Mouse (Mus musculus) retina, postnatal 7 days (tissue): ENCODE data around the gene Cacna1g.

Experiments
- DNase-seq: peaks from one replicate; pipeline ENCODE4 v3.0.0-alpha.2; 2012; ENCODE audit warnings: low read depth, low spot score

The Cacna1g gene

GRCm38 (mm10) chr11:94473707-94474543, at the start of gene Cacna1g:
TSS of gene Cacna1g (minus strand) at chr11:94474198.
- peak; percentile 46 for DNase-seq

DNA sequence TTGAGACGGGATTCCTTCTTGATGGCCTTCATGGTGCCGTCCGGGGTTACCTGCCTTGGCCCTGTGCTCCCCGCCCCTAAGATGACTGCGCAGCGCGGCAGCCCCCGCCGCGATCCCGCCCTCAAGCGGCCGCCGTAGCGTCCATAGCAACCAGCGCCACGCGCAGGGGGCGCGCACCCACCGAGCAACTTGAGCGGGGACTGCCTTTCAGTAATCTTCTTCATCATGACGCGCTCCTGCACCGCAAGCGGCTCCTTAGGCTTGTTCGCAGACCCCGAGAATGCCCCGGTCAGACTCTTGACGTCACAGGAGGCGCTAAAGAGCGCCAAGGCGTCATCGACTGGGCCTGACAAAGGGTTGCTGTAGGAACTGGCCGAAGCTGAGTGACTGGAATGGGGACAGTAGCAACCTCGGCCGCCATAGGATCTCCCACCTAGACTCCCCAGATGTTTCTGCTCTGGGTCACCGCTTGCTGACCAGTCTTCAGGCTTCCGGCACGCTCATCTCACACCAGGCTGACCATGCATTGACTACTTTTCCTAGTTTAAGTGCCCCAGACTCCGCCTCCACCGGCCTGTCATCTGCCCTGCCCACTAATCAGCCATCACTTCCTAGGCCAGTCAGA, 47.3 kb upstream of the Cacna1g start, which contains the start of gene Mycbpap:
TSS of gene Mycbpap (minus strand) at position 524 of the 625 bp plus-strand sequence.
- DNase-seq, result peak; percentile 49

GRCm38 (mm10) chr11:94513452-94513851, 39.5 kb upstream of the Cacna1g start:
- no peak for DNase-seq

DNA sequence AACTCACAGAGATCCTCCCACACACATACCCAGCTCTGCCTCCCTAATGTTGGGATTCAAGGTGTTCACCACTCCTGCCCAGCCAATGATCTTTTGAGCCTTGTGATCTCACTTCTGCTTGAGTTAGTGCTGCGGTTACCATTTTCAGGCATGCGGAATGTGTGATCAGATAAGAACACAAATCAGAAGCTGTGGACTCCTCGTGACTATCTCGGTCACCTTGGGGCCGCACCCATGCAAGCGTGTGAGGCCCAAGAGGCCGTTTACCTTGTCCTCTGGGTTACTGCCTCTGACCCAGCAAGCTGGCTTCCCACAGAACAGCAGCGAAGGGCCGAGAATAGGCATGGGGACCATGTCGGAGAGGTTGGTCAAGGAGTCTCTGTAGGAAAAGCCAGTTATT, 35.0 kb upstream of the Cacna1g start:
- DNase-seq, result no peak

DNA sequence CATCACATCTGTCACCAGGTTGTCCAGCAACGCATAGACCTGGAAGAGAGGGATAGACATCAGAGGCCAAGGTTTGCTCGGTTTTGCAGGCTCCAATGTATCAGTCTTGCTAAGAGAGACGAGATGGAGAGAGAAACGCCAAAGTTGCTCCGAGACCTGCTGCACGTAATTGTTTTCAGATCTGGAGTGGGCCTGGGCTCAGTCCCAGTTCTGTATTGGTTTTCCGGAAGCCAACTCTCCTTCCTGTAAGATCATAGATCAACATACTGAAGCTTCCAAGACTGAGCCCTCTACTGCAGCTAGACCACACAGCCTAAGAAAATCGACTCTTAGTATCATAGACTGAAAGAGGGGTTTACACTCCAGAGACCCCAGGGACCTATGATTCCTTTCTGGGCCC, 27.5 kb upstream of the Cacna1g start:
- DNase-seq, result no peak

GRCm38 (mm10) chr11:94500362-94500761, 26.4 kb upstream of the Cacna1g start:
- DNase-seq, result no peak

DNA sequence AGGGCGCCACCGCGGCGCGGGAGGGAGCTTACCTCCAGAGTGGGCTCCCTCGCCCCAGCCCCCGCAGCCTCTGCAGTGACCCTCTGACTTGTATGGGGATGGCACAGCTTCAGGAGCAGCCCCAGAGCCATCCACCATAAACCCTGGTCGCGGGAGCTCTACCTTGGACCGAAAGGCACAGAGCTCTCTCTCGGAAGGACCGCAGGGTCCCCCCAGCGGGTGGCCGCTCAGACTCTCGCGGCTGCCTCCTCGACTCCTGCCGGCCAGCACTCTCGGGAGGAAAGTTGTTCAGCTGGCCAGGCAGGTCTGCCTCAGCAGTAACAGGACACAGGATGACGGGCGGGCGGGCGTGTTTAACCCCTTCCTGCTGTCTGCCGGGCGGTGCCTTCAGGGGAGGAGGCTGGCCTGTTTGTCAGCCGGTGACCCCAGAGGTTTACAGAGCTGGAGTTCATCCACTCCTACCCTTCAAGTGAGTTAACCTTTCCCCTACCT, 25.7 kb upstream of the Cacna1g start, which contains the start of gene Epn3:
TSS of gene Epn3 (minus strand) at position 314 of the 492 bp plus-strand sequence.
- no peak for DNase-seq

DNA sequence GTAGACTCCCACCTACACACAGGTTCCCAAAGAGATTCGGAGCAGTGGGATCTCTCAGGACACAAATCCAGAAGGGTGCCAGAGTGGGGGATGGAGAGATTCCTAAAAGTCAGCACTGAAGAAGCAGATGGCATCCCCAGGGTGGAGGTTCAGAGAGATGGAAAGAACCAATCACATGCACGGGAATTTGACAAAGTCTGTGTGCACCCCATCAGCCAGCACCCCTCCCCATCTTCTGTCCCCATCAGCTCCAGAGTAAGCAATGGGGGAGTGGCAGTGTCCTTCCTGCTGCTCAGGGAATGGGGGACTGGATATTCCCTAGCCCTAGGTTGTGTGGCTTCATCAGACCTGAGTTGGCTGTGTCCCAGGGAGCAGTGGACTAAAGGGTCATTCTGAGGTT, 25.0 kb upstream of the Cacna1g start:
- no peak for DNase-seq

DNA sequence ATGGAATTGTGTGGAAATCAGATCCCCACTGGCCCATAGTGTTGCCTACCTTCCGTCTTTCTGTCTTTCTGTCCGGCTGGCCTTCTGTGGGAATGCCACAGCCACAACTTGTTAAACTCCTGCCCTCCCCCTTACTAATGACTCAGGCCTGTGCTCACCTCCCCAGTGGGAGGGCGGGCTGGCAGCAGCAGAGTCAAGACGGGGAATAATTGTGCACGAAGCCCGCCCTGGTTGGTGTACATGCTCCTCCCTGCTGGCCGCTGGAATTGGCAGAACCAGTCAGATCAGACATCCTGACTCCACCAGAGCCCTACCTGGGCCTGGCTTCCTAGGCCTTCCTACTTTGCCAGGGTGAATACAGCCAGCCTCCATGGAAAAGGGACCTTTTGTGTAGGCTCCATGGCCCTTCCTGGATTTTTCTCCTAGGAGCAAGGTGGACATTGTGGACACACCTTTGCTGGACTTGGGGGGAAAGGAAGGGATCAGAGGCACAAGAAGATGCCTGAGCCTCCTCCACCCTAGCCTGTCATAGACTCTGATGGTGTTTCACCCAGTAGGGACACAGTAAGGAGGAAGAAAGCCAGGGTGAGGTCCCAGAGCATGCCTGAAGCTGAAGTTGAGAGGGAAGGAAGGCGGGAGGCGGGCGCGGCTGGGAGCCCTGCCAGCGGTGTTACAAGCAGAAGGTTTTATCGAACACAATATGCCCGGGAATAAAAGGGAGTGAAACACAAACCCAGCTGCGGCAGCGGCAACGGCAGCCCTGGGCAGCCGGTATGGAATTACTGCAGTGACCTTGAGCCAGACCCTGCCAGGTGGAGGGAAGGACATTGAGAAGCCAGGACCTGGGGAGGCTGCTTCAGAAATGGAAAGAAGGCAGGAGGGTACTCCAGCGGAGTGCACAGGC, 24.3 kb upstream of the Cacna1g start:
- DNase-seq, result no peak

DNA sequence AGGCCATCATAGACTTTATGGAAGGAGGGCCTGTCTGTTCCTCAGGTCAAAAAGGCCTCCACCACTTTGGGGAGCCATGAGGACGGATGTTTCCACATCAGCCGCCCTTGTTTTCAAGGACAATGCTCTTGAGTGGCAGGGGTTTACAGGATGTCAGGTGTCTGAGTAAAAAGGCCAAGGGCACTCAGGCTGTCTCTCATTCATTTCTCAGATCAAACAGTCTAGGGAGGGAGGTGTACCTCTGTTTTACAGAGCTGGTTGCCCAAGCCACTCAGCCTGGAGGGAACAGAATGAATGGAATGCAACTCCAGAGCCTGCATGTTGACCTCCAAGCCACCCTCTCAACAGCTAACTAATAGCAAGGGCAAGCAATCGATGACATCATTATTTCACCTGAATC, 21.4 kb upstream of the Cacna1g start:
- DNase-seq, result no peak

- no peak for DNase-seq
These were observed 17.7 kb upstream of the Cacna1g start for GRCm38 (mm10) chr11:94491749-94492099.

DNA sequence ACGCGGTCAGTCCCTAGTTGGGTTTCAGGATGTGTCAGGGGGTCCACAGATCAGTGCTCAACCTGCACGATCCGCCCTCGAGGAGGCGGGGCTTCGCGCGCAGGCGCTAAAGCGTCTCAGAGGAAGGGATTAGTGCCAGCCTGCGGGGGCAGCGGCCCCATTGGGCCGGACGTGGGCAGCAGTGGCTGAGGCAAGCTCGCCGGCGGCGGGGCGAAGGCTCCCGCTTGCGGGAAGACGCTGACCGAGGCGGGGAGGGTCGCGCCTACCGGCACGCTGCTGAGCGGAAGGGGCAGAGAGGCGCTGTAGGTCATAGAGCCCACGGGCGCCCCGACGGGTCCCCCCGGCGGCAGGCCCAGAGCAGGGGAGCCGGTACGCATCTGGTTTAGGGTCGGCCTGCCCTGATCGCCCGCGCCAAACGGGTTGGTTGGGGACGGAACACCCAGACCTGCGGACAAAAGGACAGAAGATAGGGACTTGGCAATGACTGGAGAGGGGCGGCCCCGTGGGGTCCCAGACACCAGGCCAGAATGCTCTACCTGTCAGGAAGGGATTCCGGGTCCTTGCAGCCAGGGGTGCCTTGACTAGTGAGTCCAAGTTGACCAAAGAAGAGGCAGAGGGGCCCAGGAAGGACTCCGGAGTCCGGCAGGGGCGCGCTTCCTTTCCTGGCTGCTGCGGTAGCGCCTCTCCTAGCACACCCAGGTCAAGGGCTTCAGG, 17.2 kb upstream of the Cacna1g start:
- peak; percentile 77 for DNase-seq

DNA sequence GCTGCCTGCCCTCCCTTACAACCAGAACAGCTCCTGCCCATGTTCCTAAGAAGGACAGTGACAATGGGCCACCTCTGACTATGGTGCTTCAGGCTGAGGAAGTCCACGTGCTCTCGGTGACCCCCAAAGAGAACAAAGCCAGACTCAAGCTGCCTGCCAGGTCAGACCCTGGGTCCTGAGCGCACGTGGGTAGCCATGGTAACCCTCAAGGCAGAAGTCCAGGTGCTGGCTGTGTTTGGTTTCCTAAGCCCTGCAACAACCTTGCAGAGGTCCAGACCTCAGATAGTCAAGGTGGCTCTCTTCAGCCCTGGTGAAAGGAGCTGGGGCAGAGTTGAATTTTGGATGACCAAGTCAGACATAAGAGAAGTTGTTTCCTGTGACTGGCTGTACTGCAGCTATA, 15.7 kb upstream of the Cacna1g start:
- DNase-seq, result no peak

DNA sequence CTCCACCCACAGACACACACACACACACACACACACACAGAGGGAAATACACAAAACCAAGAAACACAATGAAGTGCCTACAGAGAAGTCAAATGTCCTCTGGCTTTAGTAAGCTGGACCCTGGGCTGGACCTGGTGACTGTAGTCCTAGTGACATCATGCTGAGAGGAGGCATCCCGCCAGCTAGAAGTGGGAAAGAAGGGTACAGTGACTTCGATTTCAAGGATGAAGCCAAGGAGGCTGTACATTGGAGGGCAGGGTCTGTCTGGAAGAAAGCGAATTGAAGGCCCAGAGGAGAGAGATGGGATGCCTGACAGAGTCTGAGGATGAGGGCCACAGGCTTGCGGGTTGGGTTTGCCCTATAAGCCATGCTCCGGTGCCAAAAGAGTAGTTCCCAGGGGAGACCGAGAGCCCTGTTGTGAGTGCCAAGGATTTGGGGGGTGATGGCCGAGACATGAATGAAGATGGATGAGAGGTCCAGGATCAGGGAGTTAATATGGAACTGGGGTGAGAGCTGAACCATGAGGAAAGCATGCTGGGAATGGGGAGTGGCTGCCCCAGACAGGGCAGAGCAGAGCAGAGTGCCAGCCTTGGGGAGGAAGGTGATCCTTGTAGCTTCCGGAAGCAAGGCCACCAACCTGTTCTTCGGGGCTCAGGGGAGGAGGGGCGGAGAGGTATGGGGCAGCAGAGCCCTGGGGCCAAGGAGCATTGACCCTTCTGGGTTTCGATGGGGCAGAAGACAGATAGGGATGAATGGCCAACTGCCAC, 15.0 kb upstream of the Cacna1g start:
- DNase-seq, result no peak

DNA sequence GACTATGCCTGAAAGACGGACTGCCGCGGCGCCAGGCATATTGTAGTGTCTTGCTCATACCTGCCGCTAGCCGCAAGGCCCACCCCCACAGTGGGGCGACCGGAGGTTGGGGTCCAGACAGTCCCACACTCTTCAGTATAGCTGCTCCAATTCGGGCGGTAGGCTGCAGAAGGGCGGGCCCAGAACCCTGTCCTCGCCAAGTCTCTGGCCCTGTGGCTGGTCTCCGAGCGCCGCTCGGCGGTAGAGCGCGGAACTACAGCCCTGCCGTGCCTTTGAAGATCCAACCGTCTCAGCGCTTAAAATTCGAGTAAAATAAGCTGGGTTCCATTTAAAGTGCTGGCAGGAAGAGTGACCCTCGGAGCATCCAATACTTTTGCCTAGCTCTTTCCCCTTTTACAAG, 12.0 kb upstream of the Cacna1g start, which contains the start of gene Spata20:
TSS of gene Spata20 (minus strand) at position 179 of the 400 bp plus-strand sequence.
- peak; percentile 60 for DNase-seq

- no peak for DNase-seq
These were observed 11.2 kb upstream of the Cacna1g start for GRCm38 (mm10) chr11:94485223-94485622.

DNA sequence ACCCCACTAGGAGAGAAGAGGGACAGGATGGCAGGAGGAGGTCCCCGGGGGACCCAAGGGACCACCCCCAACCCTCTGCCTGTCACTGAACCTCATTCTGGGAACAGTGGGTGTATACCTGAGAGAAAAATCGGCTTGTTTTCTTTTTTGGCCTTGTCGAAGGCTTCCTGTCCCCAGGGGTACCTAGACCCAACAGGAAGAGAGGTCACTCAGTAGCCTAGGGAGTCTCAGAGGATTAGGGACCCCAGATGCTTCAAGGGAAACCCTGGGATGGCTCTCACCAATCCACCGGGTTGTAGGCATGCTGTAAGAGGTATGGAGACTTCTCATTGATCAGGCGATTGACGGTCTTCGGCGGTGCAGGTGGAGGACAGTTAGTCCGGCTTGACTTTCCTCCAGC, 10.6 kb upstream of the Cacna1g start:
- no peak for DNase-seq

GRCm38 (mm10) chr11:94483921-94484320, 9.9 kb upstream of the Cacna1g start:
- no peak for DNase-seq

DNA sequence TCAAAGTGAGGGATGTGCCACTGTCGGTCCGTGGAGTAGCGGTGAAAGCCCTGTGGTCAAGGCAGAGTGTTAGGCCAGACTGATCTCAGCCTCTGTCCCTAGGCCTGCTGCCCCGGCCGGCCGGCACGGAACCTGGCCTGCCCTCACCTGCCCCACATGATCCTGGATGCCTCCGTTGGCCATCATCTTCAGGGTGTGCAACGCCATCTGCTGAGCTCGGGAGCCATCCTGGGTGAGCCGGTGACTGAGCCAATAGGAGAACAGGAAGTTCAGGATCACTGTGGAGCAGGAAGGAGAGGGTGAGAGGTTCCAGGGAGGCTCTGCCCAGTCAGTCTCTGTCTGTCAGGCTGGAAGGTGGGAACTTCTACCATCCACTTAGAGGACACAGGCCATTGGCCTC, 9.4 kb upstream of the Cacna1g start:
- DNase-seq, result no peak

GRCm38 (mm10) chr11:94482738-94483137, 8.7 kb upstream of the Cacna1g start:
- DNase-seq, result no peak
